Mouse (Mus musculus): ENCODE data around the gene Catsper2. TPM values are rescaled to one million over a fixed set of nuclear protein-coding genes. Genes with fewer than 3 reads are reported as not detected.

The Catsper2 gene
- polyA plus RNA-seq, 2 experiments: 0.29 to 0.60 TPM

DNA sequence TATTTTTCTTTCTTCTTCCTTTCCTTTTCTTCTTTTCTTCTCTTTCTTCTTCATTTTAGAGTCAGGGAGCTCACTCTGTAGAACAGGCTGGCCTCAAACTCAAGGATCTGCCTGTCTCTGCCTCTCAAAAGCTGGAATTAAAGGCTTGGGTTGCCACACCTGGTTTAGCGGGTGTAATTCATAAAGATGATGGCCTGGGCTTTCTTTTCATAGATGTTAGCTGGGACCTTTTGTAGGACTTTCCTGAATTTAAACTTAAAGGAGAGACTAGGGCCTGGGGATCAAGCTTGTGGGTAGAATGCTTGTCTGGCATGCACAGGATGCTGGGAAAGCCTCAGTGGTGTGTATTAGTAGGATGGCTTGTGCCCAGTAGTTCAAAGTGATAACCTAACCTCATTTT is 30.6 kb upstream of the Catsper2 start, which contains the start of gene Ell3:
Gene Ell3 (minus strand): TSS at position 101 of the 400 bp plus-strand sequence.
- peaks cover under 1% of the 10 kb centered on the region; the same call in 1 of the 2 replicates for H3K36me3 ChIP-seq (replicated peaks; ENCODE audit: control insufficient read depth, insufficient read depth, low read depth)
- 67% methylated on average over 1 of the region's 1 CpGs for WGBS (ENCODE audit: insufficient replicate concordance)
- H3K9me3 ChIP-seq (ENCODE audit: control insufficient read depth, low read length): no peaks in the 10 kb centered on the region
- peaks cover 3% of the 10 kb centered on the region for H3K27me3 ChIP-seq (ENCODE audit: control insufficient read depth, insufficient read depth, low read length)
- no peak within 1 kb of the TSS for H3K27ac ChIP-seq
- DNase-seq (ENCODE audit: low read depth in 3 of 3, low spot score in 3 of 3) (no peak), ATAC-seq (ENCODE audit: insufficient read depth) (no peak)
- no peak within 1 kb of the TSS; the same call in 1 of the 2 replicates for H3K9ac ChIP-seq (replicated peaks)
- TF ChIP-seq CTCF (IDR thresholded peaks at IDR 0.05; ENCODE audit: low read depth) (no peak), EP300 (IDR thresholded peaks at IDR 0.05; ENCODE audit: low read depth) (no peak)
- H3K4me3 ChIP-seq (ENCODE audit: insufficient read depth in 1 of 2, low read depth in 2 of 2, low read length in 2 of 2): peak within 1 kb of the TSS in 1 of 2 experiments; percentile 55; a peak in 1 of 4 replicates
- H3K4me2 ChIP-seq (ENCODE audit: low read depth): peak within 1 kb of the TSS; percentile 81
- H3K4me1 ChIP-seq (replicated peaks; ENCODE audit: control insufficient read depth in 2 of 2, insufficient read depth in 2 of 2, low read length in 1 of 2): peaks cover 11 to 13% of the 10 kb centered on the region in 2 experiments

DNA sequence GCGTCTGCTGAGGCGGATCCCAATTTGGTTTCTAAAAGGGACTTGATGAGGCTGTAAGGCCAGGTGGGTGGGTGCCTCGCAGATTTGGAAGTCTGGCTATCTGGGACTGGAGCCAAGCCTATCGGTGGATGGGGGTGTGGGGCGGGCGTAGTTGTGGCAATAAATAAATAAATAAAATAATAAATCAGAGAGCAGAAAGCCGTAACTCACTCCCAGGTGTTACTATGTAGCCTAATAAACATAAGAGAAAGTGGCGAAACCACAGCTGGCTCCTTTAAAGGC is 29.4 kb upstream of the Catsper2 start:
- WGBS (ENCODE audit: insufficient replicate concordance): 20% methylated on average over 8 of the region's 8 CpGs

DNA sequence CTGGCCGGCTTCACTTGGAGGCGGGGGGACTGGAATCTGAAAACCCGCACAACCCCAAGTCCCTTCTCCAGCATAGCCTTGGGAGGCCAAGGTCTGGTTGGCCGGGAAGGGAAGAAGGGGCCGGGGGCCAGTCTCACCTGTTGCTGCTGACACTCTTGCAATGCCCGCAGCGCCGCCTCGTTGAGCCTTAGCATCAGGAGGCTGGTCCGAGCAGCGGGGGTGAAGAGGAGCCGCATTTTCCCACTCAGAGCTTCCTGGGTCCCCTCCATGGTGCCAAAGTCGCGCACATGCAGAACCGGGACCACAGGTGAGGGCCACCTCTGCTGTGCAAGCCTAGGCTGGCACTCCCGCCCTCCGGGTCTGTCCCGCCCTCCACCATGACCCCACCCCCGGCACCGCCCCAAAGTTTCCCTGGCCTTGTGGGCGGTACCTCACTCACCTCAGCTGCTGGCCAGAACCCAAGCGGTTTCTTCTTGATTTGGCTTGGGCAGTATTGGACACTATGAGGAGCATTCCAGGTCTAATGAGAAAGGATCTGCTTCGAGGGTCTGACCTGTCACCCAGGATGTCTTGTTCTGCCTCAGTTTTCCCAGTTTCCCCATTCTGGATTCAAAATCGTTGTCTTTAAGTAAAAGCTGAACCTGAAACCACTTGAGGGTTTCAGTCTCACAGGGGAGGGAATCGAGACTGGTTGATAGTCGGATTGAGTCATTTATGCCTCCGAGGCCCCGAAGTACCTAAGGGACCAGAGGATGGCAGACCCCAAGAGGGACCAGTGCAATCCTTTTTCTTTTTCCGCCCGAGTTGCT is 28.9 kb upstream of the Catsper2 start:
- H3K9ac ChIP-seq (replicated peaks): peak overlapping the region; percentile 41
- no peak for TF ChIP-seq CTCF (IDR thresholded peaks at IDR 0.05; ENCODE audit: low read depth)
- TF ChIP-seq EP300 (IDR thresholded peaks at IDR 0.05; ENCODE audit: low read depth): no peak
- DNase-seq (ENCODE audit: low read depth in 3 of 3, low spot score in 3 of 3) (peak; percentile 52 to 68 (median 60)), ATAC-seq (ENCODE audit: insufficient read depth) (peak; percentile 92)
- H3K4me1 ChIP-seq (replicated peaks; ENCODE audit: control insufficient read depth in 2 of 2, insufficient read depth in 2 of 2, low read length in 1 of 2): peaks cover 4 to 5% of the 10 kb centered on the region in 2 experiments
- no peaks in the 10 kb centered on the region for H3K9me3 ChIP-seq (ENCODE audit: control insufficient read depth, low read length)
- peak overlapping the region; percentile 81 for H3K4me2 ChIP-seq (ENCODE audit: low read depth)
- WGBS (ENCODE audit: insufficient replicate concordance): 2% methylated on average over 29 of the region's 30 CpGs
- peaks cover 15% of the 10 kb centered on the region for H3K36me3 ChIP-seq (replicated peaks; ENCODE audit: control insufficient read depth, insufficient read depth, low read depth)
- H3K27ac ChIP-seq: no peak overlapping the region; the same call in 1 of the 2 replicates
- peaks cover 3% of the 10 kb centered on the region for H3K27me3 ChIP-seq (ENCODE audit: control insufficient read depth, insufficient read depth, low read length)
- H3K4me3 ChIP-seq (ENCODE audit: insufficient read depth in 1 of 2, low read depth in 2 of 2, low read length in 2 of 2): peak overlapping the region; percentile 44 to 55

More for the DNA sequence above, 29.4 kb upstream of the Catsper2 start:
- H3K4me3 ChIP-seq (ENCODE audit: insufficient read depth in 1 of 2, low read depth in 2 of 2, low read length in 2 of 2): peak overlapping the region; percentile 44 to 55
- peaks cover 7 to 9% of the 10 kb centered on the region in 2 experiments for H3K4me1 ChIP-seq (replicated peaks; ENCODE audit: control insufficient read depth in 2 of 2, insufficient read depth in 2 of 2, low read length in 1 of 2)
- H3K27ac ChIP-seq: no peak overlapping the region; the same call in 1 of the 2 replicates
- H3K27me3 ChIP-seq (ENCODE audit: control insufficient read depth, insufficient read depth, low read length): peaks cover 3% of the 10 kb centered on the region
- ATAC-seq (ENCODE audit: insufficient read depth) (no peak), DNase-seq (ENCODE audit: low read depth in 3 of 3, low spot score in 3 of 3) (no peak)
- peak overlapping the region; percentile 41 for H3K9ac ChIP-seq (replicated peaks)
- H3K36me3 ChIP-seq (replicated peaks; ENCODE audit: control insufficient read depth, insufficient read depth, low read depth): peaks cover 9% of the 10 kb centered on the region
- TF ChIP-seq CTCF (IDR thresholded peaks at IDR 0.05; ENCODE audit: low read depth): no peak
- no peak for TF ChIP-seq EP300 (IDR thresholded peaks at IDR 0.05; ENCODE audit: low read depth)
- peak overlapping the region; percentile 81 for H3K4me2 ChIP-seq (ENCODE audit: low read depth)
- no peaks in the 10 kb centered on the region for H3K9me3 ChIP-seq (ENCODE audit: control insufficient read depth, low read length)

DNA sequence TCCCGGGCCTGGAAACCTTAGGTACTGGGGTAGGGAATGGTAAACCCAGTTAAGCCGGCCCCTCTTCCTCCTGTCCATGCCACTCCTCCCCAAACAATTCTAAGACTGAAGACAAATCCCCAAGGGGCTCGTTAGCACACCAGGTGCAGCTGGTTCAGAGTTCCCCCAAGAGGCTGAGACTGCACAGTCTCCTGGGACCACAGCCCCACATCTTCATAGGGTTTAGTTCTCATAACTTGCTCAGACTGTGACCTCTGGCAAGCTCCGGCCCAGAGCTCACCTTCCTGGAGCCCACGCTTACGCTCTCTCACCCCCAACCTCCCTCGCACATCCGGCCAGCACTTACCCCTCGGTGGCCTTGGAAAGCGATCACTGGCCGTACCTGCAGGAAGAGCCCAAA is 28.2 kb upstream of the Catsper2 start:
- H3K9ac ChIP-seq (replicated peaks): no peak overlapping the region; the same call in 1 of the 2 replicates
- H3K27me3 ChIP-seq (ENCODE audit: control insufficient read depth, insufficient read depth, low read length): peaks cover 3% of the 10 kb centered on the region
- H3K4me2 ChIP-seq (ENCODE audit: low read depth): peak overlapping the region; percentile 81
- ATAC-seq (ENCODE audit: insufficient read depth) (no peak), DNase-seq (ENCODE audit: low read depth in 3 of 3, low spot score in 3 of 3) (no peak)
- WGBS (ENCODE audit: insufficient replicate concordance): 15% methylated on average over 11 of the region's 11 CpGs
- H3K9me3 ChIP-seq (ENCODE audit: control insufficient read depth, low read length): no peaks in the 10 kb centered on the region
- peak overlapping the region; percentile 44 to 55; a peak in 3 of 4 replicates for H3K4me3 ChIP-seq (ENCODE audit: insufficient read depth in 1 of 2, low read depth in 2 of 2, low read length in 2 of 2)
- H3K4me1 ChIP-seq (replicated peaks; ENCODE audit: control insufficient read depth in 2 of 2, insufficient read depth in 2 of 2, low read length in 1 of 2): peaks cover 4 to 5% of the 10 kb centered on the region in 2 experiments
- no peak for TF ChIP-seq EP300 (IDR thresholded peaks at IDR 0.05; ENCODE audit: low read depth)
- no peak for TF ChIP-seq CTCF (IDR thresholded peaks at IDR 0.05; ENCODE audit: low read depth)
- H3K27ac ChIP-seq: no peak overlapping the region
- H3K36me3 ChIP-seq (replicated peaks; ENCODE audit: control insufficient read depth, insufficient read depth, low read depth): peaks cover 19% of the 10 kb centered on the region

- WGBS (ENCODE audit: insufficient replicate concordance): 44% methylated on average over 5 of the region's 5 CpGs
- H3K4me3 ChIP-seq (ENCODE audit: insufficient read depth in 1 of 2, low read depth in 2 of 2, low read length in 2 of 2): no peak overlapping the region
- TF ChIP-seq CTCF (IDR thresholded peaks at IDR 0.05; ENCODE audit: low read depth) (no peak), EP300 (IDR thresholded peaks at IDR 0.05; ENCODE audit: low read depth) (no peak)
- no peak overlapping the region for H3K4me2 ChIP-seq (ENCODE audit: low read depth)
- H3K27ac ChIP-seq: no peak overlapping the region
- peaks cover 4 to 5% of the 10 kb centered on the region in 2 experiments for H3K4me1 ChIP-seq (replicated peaks; ENCODE audit: control insufficient read depth in 2 of 2, insufficient read depth in 2 of 2, low read length in 1 of 2)
- peaks cover 3% of the 10 kb centered on the region for H3K27me3 ChIP-seq (ENCODE audit: control insufficient read depth, insufficient read depth, low read length)
- H3K9ac ChIP-seq (replicated peaks): no peak overlapping the region
- no peak for DNase-seq (ENCODE audit: low read depth in 3 of 3, low spot score in 3 of 3)
- no peaks in the 10 kb centered on the region for H3K9me3 ChIP-seq (ENCODE audit: control insufficient read depth, low read length)
- peaks cover 21% of the 10 kb centered on the region for H3K36me3 ChIP-seq (replicated peaks; ENCODE audit: control insufficient read depth, insufficient read depth, low read depth)
- no peak for ATAC-seq (ENCODE audit: insufficient read depth)
Observed at GRCm38 (mm10) chr2:121440834-121441605, 27.4 kb upstream of the Catsper2 start.

Data from liver, embryonic 14.5 days (tissue).